Mouse (Mus musculus) neutrophil, adult 5-6 weeks (primary cell): ENCODE results near the gene Nsun2. TPM values are rescaled to one million over a fixed set of nuclear protein-coding genes. Genes with fewer than 3 reads are reported as not detected.

Experiments
- ATAC-seq: fragments of 151-379, 151-347 bp; 2 replicates; pipeline ENCODE4 v1.8.0; 2017; ENCODE audit warnings: mild to moderate bottlenecking, moderate TSS enrichment; ENCODE audit not compliant: insufficient number of reproducible peaks, poor library complexity, low FRiP score, severe bottlenecking; ENCODE audit errors: extremely low read depth
- total RNA-seq: library from RNA; stranded (forward); fragments of 200-1000 nt; gene quantifications from 2 replicates; pipeline ENCODE4 v1.2.3, GENCODE M21; 2017

Gene Nsun2
- total RNA-seq, 1 experiment from 2014 or later: 61.8 TPM

GRCm38 (mm10) chr13:69522161-69522791 lies 11.3 kb upstream of the Nsun2 start:
- no peak for ATAC-seq

DNA sequence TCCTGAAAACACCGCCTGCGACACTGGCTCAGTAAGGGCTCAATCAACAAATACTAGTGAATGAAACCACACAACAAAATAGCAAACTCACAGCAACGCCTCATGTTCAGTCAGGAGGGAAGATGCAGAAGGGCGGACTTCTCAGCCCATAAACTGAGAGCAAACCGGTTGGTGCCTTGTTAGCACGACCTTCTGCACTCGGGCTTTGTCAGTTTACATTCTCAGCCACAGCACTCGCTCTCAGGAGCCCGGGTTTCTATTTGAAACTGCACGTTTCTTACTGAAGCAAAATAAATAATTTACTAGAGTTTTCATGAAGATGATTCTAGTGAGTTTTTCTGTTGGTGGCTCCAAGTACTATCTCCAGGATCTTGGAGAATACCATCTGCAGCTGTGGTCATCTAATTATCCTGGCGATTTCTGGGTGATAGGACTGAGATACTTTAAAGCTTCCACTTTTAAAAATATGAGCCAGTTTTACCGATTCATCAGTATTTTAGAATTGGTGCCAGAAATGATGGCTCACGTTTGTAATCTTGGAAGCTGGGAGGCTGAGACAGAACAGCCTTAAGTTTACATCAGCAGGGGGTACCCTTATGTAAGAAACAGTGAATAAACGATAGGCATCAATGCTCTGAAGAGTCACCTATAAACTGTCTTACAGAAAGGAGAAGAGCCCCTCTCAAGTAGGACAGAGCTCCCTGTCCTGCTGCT lies 9.9 kb upstream of the Nsun2 start:
- no peak for ATAC-seq

DNA sequence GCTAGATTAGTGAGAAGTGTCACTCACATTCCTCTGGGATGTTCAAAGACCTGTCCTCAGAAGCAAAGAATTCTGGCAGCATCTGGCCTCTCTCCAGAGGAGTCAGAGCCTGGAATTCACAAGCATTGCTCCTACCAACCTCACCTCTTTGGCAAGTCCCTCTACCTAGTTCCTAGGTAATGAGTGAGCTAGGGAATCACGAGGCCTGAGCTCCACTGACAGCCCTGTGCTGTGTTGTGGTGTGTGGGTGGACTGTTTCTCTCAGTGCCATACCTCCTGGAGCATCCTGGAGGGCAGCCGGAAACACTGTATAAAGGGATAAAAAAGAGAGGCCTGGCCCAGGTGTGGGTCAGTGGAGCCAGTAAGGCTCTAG lies 9.4 kb upstream of the Nsun2 start:
- ATAC-seq: no peak

DNA sequence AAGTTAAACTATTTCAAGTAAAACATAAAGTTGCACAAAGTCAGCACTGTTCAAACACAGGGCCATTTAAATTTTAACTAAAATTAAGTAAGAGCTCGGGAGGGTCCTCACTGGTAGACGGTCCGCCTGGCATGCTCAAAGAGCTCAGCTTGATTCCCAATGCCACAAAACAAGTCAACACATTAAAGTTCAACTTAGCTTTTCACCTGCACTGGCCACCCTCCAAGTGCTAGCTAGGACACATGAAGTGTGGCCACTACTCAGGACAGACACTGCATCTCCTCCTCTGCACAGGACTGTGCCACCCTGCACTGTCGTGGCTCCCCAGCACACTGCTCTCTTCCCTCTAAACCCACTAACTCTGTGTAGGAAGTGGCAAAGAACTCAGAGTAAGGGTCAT lies 7.7 kb upstream of the Nsun2 start:
- no peak for ATAC-seq

- ATAC-seq: no peak
Measured at GRCm38 (mm10) chr13:69528531-69528930, 5.0 kb upstream of the Nsun2 start.

GRCm38 (mm10) chr13:69530156-69530555 lies 3.4 kb upstream of the Nsun2 start:
- ATAC-seq: no peak

- ATAC-seq: no peak
Measured at GRCm38 (mm10) chr13:69530951-69531350, 2.6 kb upstream of the Nsun2 start.

DNA sequence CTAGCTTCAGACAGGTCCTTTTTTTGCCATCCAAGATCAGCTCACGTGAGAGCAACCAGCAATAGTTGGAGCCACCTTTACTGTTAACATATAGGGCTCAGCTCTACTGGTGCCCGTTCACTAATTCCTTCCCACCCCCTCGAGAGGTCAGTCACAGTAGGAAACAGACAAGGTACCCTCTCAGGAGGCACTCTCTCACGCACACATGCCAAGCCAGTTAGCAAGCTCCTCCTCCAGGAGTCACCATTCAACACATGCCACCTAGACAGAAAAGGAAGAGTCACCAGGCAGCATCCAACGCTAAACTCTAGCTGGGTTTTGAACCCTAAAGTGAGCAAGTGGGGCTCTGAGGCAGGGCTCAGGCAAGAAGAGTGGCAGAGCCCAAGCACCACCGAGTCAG lies 2.1 kb upstream of the Nsun2 start:
- no peak for ATAC-seq

DNA sequence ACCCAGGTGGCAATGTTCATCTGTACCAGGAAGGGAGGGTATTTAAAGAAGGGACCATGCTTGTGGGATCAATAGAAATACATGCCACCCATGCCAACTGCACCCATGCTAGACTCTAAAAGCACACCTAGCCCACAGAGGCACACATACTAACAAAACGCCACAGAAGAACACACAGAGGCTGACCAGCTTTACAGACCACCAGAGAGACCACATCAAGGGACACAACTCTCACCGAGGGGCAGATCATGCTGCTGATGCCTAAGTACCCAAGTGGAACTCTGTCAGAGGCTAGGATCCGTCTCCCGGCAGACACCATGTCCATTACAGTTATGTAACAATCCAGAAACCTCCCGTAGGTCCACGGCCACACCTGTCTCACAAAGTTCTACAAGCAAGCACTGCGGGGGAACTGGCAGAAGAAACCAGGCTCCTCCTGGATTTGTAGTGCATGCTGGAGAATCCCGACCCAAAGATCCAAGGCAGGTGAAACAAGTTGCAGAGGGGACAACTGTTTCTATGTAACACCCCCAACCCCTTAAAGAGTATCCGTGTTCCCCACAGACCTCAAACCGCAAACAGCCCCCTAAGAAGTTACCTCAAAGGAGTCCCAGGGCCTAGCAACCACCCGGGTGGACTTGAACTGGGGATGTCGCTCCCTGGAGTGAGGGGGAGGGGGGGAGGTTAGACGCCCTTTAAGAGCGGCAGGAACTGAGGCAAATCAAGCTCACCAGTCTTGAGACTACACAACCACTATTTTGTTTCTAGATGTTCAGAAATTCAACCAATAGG lies 1.2 kb upstream of the Nsun2 start:
- ATAC-seq: no peak

GRCm38 (mm10) chr13:69532893-69533404 lies 597 bp upstream of the Nsun2 start:
- no peak for ATAC-seq

- ATAC-seq: peak; percentile 40
Measured at GRCm38 (mm10) chr13:69534334-69534653, 748 bp downstream of the Nsun2 start, which contains the start of gene Tent4a. Gene Tent4a, minus strand, starts transcription at chr13:69534617.

GRCm38 (mm10) chr13:69534654-69535551 lies 1.4 kb downstream of the Nsun2 start:
- peak; percentile 72 for ATAC-seq

- ATAC-seq: no peak
Measured at GRCm38 (mm10) chr13:69536021-69536420, 2.5 kb downstream of the Nsun2 start.

GRCm38 (mm10) chr13:69537366-69537765 lies 3.8 kb downstream of the Nsun2 start:
- ATAC-seq: no peak

DNA sequence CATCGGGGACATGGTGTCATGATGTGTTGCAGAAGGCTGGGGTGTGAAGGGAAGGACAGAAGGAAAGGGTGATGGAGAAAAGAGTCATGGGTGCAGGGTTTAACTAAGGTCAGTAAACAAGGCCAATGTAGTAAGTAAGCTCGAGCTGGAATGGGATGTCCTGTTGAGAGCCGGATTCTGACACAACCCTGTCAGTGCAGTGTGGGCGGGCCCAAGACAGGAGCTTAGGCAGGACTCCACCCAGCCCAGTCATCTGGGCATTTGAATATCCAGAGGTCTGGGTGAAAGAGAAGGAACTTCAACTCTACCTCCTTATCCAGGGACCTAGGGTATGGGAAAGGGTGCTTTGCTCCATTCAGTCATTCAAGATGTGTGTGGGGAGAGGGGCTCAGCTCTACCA lies 4.8 kb downstream of the Nsun2 start:
- no peak for ATAC-seq

DNA sequence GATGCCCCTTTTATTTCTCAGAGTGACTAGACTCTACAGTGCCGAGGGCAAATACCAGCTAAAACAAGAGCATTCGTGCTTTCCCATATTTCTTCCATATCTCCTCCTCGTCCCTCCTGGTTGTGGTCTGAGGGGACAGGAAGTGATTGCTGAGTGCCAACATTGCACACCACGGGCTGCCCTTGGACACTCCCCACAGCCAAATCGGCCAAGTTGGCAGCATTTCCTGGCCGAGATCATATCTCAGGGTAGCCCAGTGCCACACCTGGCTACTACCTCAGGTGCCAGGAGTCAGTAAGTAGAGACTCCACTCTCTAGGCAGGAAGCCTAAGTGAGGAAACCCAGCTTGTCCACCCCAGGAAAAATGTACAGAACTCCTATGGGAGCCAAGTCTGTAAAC lies 7.7 kb downstream of the Nsun2 start:
- ATAC-seq: no peak

DNA sequence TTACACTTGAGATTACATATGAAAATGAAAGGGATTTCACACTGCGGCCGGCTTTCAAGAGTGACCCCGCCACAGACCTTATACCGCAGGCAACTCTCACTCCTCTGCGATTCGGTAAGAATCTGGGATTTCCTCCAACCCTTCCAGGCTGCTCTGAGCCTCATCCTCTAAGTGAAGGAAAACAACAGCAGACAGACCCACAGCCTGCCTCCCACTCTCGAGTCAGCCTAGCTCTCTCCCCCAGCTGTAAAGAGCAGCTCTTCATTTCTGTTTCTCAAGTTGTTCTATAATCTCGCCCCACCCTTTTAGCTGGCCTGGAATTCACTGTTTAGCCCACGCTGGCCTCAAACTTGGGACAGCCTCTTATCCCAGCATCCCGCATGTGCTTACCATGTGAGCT lies 8.2 kb downstream of the Nsun2 start:
- no peak for ATAC-seq

DNA sequence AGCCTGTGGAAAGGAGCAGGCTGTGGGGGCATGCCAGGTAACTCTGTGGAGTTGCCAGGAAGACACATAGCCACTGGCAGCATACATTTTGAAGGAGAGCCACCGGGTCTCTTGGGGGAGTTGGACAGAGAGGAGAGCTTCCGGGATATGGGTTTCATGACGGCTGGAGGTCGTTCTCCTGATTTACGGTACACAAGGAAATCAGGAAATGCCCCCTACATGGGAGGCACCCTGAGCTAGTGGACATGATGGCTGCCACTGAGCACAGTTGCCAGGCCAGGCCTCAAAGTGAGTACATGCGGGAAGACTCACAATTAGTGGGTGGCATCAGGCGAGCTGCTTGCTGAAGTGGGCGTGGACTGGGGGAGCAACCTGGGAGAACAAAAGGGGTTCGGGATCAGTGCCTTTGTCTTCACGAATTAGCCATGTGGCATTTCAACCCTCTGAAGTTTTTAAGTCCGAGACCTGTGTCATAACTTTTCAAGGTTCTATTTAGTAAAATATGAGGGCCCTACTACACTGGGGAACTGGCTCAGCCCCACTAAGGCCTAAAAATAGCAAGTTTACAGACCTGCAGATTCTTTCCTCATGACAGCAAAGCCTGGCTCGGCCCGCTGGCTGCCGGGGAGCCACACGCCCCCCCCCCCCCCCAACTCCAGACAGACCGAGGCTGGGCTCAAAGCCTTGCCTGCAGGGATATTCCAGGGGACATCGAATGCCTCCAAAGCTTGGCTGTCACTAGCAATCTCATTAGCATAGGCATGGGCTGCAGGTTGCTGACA lies 9.2 kb downstream of the Nsun2 start:
- no peak for ATAC-seq
